Mouse (Mus musculus): ENCODE data around the gene Fgfr2. TPM values are rescaled to one million over a fixed set of nuclear protein-coding genes. Genes with fewer than 3 reads are reported as not detected.

Gene Fgfr2
- polyA plus RNA-seq, 1 experiment from 2014 or later: 11.2 TPM

GRCm38 (mm10) chr7:133083936-133084614 is 39.1 kb downstream of the Fgfr2 start:
- no peaks in the 10 kb centered on the region for H3K36me3 ChIP-seq (replicated peaks; ENCODE audit: insufficient read depth, low read length)
- H3K9ac ChIP-seq (replicated peaks): no peak overlapping the region
- WGBS (ENCODE audit: insufficient replicate concordance): 76% methylated on average over 13 of the region's 13 CpGs
- TF ChIP-seq CTCF (IDR thresholded peaks at IDR 0.05; ENCODE audit: low read depth): no peak
- no peak for TF ChIP-seq EP300 (IDR thresholded peaks at IDR 0.05; ENCODE audit: low read depth)
- no peak overlapping the region for H3K4me2 ChIP-seq (ENCODE audit: low read depth, low read length)
- DNase-seq (no peak), ATAC-seq (no peak)
- no peaks in the 10 kb centered on the region for H3K9me3 ChIP-seq (ENCODE audit: low read length)
- H3K4me3 ChIP-seq (ENCODE audit: low read depth, low read length): no peak overlapping the region
- no peak overlapping the region for H3K27ac ChIP-seq (ENCODE audit: low read depth)
- H3K27me3 ChIP-seq (ENCODE audit: insufficient read depth, low read length): no peaks in the 10 kb centered on the region
- no peaks in the 10 kb centered on the region for H3K4me1 ChIP-seq (ENCODE audit: insufficient read depth)

GRCm38 (mm10) chr7:133078929-133079328 is 44.2 kb downstream of the Fgfr2 start:
- DNase-seq (no peak), ATAC-seq (no peak)
- H3K4me1 ChIP-seq (ENCODE audit: insufficient read depth): no peaks in the 10 kb centered on the region
- no peaks in the 10 kb centered on the region for H3K9me3 ChIP-seq (ENCODE audit: low read length)
- no peaks in the 10 kb centered on the region for H3K36me3 ChIP-seq (replicated peaks; ENCODE audit: insufficient read depth, low read length)
- H3K4me2 ChIP-seq (ENCODE audit: low read depth, low read length): no peak overlapping the region
- H3K9ac ChIP-seq (replicated peaks): no peak overlapping the region
- H3K27me3 ChIP-seq (ENCODE audit: insufficient read depth, low read length): no peaks in the 10 kb centered on the region
- no peak overlapping the region for H3K4me3 ChIP-seq (ENCODE audit: low read depth, low read length)
- no peak overlapping the region for H3K27ac ChIP-seq (ENCODE audit: low read depth)
- no peak for TF ChIP-seq EP300 (IDR thresholded peaks at IDR 0.05; ENCODE audit: low read depth)
- TF ChIP-seq CTCF (IDR thresholded peaks at IDR 0.05; ENCODE audit: low read depth): no peak
- 77% methylated on average over 1 of the region's 1 CpGs for WGBS (ENCODE audit: insufficient replicate concordance)

- 67% methylated on average over 10 of the region's 10 CpGs for WGBS (ENCODE audit: insufficient replicate concordance)
- Histone ChIP-seq H3K36me3 (replicated peaks; ENCODE audit: insufficient read depth, low read length) (no peaks in the 10 kb centered on the region), H3K9ac (replicated peaks) (no peak overlapping the region), H3K4me1 (ENCODE audit: insufficient read depth) (no peaks in the 10 kb centered on the region), H3K4me3 (ENCODE audit: low read depth, low read length) (no peak overlapping the region), H3K27me3 (ENCODE audit: insufficient read depth, low read length) (no peaks in the 10 kb centered on the region), H3K9me3 (ENCODE audit: low read length) (no peaks in the 10 kb centered on the region), H3K27ac (ENCODE audit: low read depth) (no peak overlapping the region), H3K4me2 (ENCODE audit: low read depth, low read length) (no peak overlapping the region)
- DNase-seq (no peak), ATAC-seq (no peak)
- no peak for TF ChIP-seq CTCF (IDR thresholded peaks at IDR 0.05; ENCODE audit: low read depth)
- TF ChIP-seq EP300 (IDR thresholded peaks at IDR 0.05; ENCODE audit: low read depth): no peak
These were observed 48.6 kb downstream of the Fgfr2 start for GRCm38 (mm10) chr7:133074462-133075133.

- no peaks in the 10 kb centered on the region for H3K36me3 ChIP-seq (replicated peaks; ENCODE audit: insufficient read depth, low read length)
- ATAC-seq: no peak
- H3K4me1 ChIP-seq (ENCODE audit: insufficient read depth): no peaks in the 10 kb centered on the region
- no peak overlapping the region for H3K4me2 ChIP-seq (ENCODE audit: low read depth, low read length)
- no peak overlapping the region for H3K4me3 ChIP-seq (ENCODE audit: low read depth, low read length)
- H3K27ac ChIP-seq (ENCODE audit: low read depth): no peak overlapping the region
- no peaks in the 10 kb centered on the region for H3K27me3 ChIP-seq (ENCODE audit: insufficient read depth, low read length)
- DNase-seq: no peak
- no peaks in the 10 kb centered on the region for H3K9me3 ChIP-seq (ENCODE audit: low read length)
- no peak overlapping the region for H3K9ac ChIP-seq (replicated peaks)
- WGBS (ENCODE audit: insufficient replicate concordance): 86% methylated on average over 9 of the region's 9 CpGs
- no peak for TF ChIP-seq EP300 (IDR thresholded peaks at IDR 0.05; ENCODE audit: low read depth)
- TF ChIP-seq CTCF (IDR thresholded peaks at IDR 0.05; ENCODE audit: low read depth): no peak
These were observed 50.0 kb downstream of the Fgfr2 start for GRCm38 (mm10) chr7:133073147-133073651.

- Histone ChIP-seq H3K9ac (replicated peaks) (no peak overlapping the region), H3K36me3 (replicated peaks; ENCODE audit: insufficient read depth, low read length) (no peaks in the 10 kb centered on the region), H3K27ac (ENCODE audit: low read depth) (no peak overlapping the region), H3K4me1 (ENCODE audit: insufficient read depth) (no peaks in the 10 kb centered on the region), H3K27me3 (ENCODE audit: insufficient read depth, low read length) (no peaks in the 10 kb centered on the region), H3K4me2 (ENCODE audit: low read depth, low read length) (no peak overlapping the region), H3K4me3 (ENCODE audit: low read depth, low read length) (no peak overlapping the region), H3K9me3 (ENCODE audit: low read length) (no peaks in the 10 kb centered on the region)
- TF ChIP-seq CTCF (IDR thresholded peaks at IDR 0.05; ENCODE audit: low read depth) (no peak), EP300 (IDR thresholded peaks at IDR 0.05; ENCODE audit: low read depth) (no peak)
- WGBS (ENCODE audit: insufficient replicate concordance): 88% methylated on average over 4 of the region's 4 CpGs
- ATAC-seq: no peak
- no peak for DNase-seq
These were observed 50.6 kb downstream of the Fgfr2 start for GRCm38 (mm10) chr7:133072535-133072934.

- Histone ChIP-seq H3K9ac (replicated peaks) (no peak overlapping the region), H3K27me3 (ENCODE audit: insufficient read depth, low read length) (no peaks in the 10 kb centered on the region), H3K27ac (ENCODE audit: low read depth) (no peak overlapping the region), H3K9me3 (ENCODE audit: low read length) (no peaks in the 10 kb centered on the region), H3K4me2 (ENCODE audit: low read depth, low read length) (no peak overlapping the region), H3K4me3 (ENCODE audit: low read depth, low read length) (no peak overlapping the region), H3K36me3 (replicated peaks; ENCODE audit: insufficient read depth, low read length) (no peaks in the 10 kb centered on the region), H3K4me1 (ENCODE audit: insufficient read depth) (no peaks in the 10 kb centered on the region)
- DNase-seq: no peak
- no peak for ATAC-seq
- WGBS (ENCODE audit: insufficient replicate concordance): 69% methylated on average over 7 of the region's 7 CpGs
- TF ChIP-seq EP300 (IDR thresholded peaks at IDR 0.05; ENCODE audit: low read depth): no peak
- no peak for TF ChIP-seq CTCF (IDR thresholded peaks at IDR 0.05; ENCODE audit: low read depth)
These were observed 55.8 kb downstream of the Fgfr2 start for GRCm38 (mm10) chr7:133067321-133067841.

Data from liver, postnatal 0 days (tissue).